Mouse (Mus musculus): ENCODE results near the gene Macrod2. TPM values are rescaled to one million over a fixed set of nuclear protein-coding genes. Genes with fewer than 3 reads are reported as not detected.

Gene Macrod2
- polyA plus RNA-seq, 1 experiment from 2014 or later: 89.4 TPM

DNA sequence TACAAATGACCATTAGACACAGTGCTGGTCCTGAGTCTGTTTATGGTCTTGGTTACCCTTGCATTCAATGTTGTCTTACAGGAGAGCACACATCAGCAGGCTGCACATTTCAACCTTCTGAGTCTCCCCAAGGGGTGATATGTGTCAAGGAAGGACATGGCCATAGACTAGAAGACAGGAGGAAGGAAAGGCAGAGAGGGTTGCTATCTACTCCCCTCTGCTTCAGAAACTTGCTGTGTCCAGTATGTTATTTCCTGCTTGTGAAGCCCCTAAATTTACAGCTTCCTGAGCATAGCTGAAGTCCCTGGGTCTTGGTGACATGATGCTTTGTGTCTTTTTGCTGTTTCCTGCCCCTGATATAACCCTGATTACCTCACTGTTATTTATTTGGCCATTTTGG, 799.4 kb downstream of the Macrod2 start:
- no peak overlapping the region for H3K9ac ChIP-seq (replicated peaks)
- H3K4me2 ChIP-seq: no peak overlapping the region
- H3K27ac ChIP-seq (replicated peaks): no peak overlapping the region
- H3K9me3 ChIP-seq (replicated peaks): no peaks in the 10 kb centered on the region
- no peaks in the 10 kb centered on the region for H3K36me3 ChIP-seq
- H3K4me3 ChIP-seq (replicated peaks): no peak overlapping the region
- H3K4me1 ChIP-seq: no peaks in the 10 kb centered on the region
- H3K27me3 ChIP-seq (replicated peaks): no peaks in the 10 kb centered on the region
- no peak for ATAC-seq (ENCODE audit: low FRiP score)

DNA sequence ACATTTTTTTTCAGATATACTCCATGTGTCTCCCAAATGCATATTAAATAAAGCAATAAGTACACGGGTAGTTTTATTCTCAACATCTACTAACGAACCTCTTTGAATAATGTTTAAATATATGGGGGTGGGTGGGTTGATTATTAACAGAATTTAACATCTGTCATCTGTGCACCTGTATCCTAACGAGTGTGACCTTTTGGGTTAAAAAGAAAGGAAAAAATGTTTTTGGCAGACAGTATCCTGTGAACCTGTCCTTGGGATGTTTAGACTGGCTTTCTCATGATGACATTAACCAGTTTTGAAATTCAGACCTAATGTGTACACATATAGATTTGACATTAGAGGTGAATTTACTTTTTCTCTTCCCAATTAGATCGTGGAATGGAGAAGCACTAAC, 805.4 kb downstream of the Macrod2 start:
- H3K27ac ChIP-seq (replicated peaks): no peak overlapping the region
- H3K9ac ChIP-seq (replicated peaks): no peak overlapping the region
- no peaks in the 10 kb centered on the region for H3K4me1 ChIP-seq
- H3K9me3 ChIP-seq (replicated peaks): no peaks in the 10 kb centered on the region
- no peak overlapping the region for H3K4me3 ChIP-seq (replicated peaks)
- 61% methylated on average over 4 of the region's 4 CpGs for WGBS
- no peak for ATAC-seq (ENCODE audit: low FRiP score)
- no peaks in the 10 kb centered on the region for H3K36me3 ChIP-seq
- no peak overlapping the region for H3K4me2 ChIP-seq
- H3K27me3 ChIP-seq (replicated peaks): no peaks in the 10 kb centered on the region

DNA sequence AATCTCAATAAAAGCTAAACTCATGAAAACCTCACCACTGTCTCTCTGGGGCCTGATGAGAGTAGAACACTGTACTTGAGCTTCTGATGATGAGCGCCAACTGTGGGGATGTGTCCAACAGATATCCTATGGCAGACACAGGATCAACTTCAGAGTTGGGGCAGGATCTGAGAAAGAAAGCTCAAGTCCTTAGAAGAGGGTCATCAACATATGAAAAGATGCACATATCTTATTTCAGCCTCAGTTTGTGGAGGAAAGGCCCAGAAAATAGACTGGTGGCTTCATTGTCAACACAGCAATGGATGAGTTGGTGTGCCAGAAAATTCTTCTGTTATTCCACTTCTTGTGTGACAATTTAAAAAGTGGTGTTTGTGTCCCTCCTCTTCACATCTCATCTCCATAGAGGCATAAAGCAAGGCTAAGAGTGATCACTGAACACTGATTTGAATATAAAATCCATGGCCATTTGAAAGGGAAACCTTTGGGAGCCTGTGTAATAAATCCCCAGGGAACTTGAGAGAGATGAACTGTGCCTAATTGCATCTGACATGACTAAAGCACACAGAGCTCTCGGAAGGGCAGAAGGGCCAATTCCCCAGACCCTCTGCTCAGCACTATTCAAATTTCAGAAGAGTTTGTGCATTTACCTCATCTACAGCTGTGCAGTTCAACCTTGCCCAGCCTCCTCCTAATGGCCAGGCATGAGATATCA, 806.4 kb downstream of the Macrod2 start:
- no peaks in the 10 kb centered on the region for H3K27me3 ChIP-seq (replicated peaks)
- H3K36me3 ChIP-seq: no peaks in the 10 kb centered on the region
- no peak overlapping the region for H3K4me3 ChIP-seq (replicated peaks)
- no peak overlapping the region for H3K9ac ChIP-seq (replicated peaks)
- no peak overlapping the region for H3K4me2 ChIP-seq
- no peak overlapping the region for H3K27ac ChIP-seq (replicated peaks)
- 55% methylated on average over 2 of the region's 2 CpGs for WGBS
- no peak for ATAC-seq (ENCODE audit: low FRiP score)
- no peaks in the 10 kb centered on the region for H3K9me3 ChIP-seq (replicated peaks)
- no peaks in the 10 kb centered on the region for H3K4me1 ChIP-seq

DNA sequence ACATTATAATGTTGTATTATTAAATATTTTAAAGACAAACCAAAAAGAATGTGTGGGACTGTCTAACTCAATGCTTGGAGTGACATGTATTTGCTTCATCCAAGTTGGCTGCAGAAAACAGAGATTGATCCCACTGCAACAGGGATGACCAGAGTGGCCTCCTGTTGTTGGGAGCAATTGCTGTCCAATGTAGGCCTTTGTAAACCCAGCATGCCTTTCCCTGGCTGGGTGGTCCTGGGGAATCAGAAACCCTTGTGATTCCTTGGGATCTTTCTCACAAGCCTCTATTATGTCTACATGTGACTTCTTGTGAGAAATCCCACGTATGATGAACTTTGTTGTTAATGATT, 806.9 kb downstream of the Macrod2 start:
- Histone ChIP-seq H3K36me3 (no peaks in the 10 kb centered on the region), H3K9me3 (replicated peaks) (no peaks in the 10 kb centered on the region), H3K4me3 (replicated peaks) (no peak overlapping the region), H3K27me3 (replicated peaks) (no peaks in the 10 kb centered on the region), H3K27ac (replicated peaks) (no peak overlapping the region), H3K9ac (replicated peaks) (no peak overlapping the region), H3K4me1 (no peaks in the 10 kb centered on the region), H3K4me2 (no peak overlapping the region)
- ATAC-seq (ENCODE audit: low FRiP score): no peak
- WGBS: 64% methylated on average over 1 of the region's 1 CpGs

DNA sequence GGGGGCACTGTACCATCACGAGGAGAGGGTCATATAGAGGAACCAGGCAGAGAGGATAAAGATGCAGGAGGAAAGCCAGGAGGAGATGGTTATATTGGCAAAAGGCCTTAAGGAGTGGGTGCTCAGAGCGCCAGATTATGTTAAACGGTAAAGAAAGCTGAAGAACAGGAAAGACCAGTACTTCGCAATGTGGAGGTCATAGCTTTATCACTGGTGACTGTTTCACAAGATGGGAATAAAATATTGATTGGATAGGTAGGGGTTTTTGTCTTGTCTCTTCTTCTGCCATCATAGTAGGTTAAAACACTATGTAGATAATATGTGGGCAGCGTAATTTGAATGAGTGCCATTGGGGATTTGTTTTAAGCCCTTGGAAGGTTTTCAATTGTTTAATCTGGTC, 816.2 kb downstream of the Macrod2 start:
- H3K4me3 ChIP-seq (replicated peaks): no peak overlapping the region
- no peaks in the 10 kb centered on the region for H3K36me3 ChIP-seq
- ATAC-seq (ENCODE audit: low FRiP score): no peak
- no peak overlapping the region for H3K27ac ChIP-seq (replicated peaks)
- WGBS: 83% methylated on average over 5 of the region's 5 CpGs
- H3K27me3 ChIP-seq (replicated peaks): no peaks in the 10 kb centered on the region
- no peak overlapping the region for H3K4me2 ChIP-seq
- H3K4me1 ChIP-seq: no peaks in the 10 kb centered on the region
- no peak overlapping the region for H3K9ac ChIP-seq (replicated peaks)
- no peaks in the 10 kb centered on the region for H3K9me3 ChIP-seq (replicated peaks)

DNA sequence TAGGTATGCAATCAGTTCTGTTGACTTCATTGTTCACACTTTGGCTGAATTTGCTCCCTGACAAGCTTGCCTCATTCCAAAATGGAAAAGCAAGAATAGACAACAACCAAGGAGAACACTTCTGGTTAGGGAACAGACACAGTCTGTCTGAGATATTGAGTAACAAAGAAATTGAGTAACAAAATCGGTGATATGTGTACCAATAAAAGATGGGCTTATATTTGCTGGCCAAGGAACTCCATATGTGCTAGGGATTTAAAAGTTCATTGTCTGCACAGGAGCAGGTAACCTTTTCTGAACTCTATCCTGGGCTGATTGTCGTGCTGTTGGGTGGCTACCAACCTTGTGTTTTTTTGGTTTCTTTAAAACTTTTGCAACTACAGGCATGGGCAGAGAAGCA, 817.2 kb downstream of the Macrod2 start:
- H3K9me3 ChIP-seq (replicated peaks): no peaks in the 10 kb centered on the region
- no peak overlapping the region for H3K4me2 ChIP-seq
- 97% methylated on average over 2 of the region's 2 CpGs for WGBS
- H3K27ac ChIP-seq (replicated peaks): no peak overlapping the region
- no peak for ATAC-seq (ENCODE audit: low FRiP score)
- H3K9ac ChIP-seq (replicated peaks): no peak overlapping the region
- no peaks in the 10 kb centered on the region for H3K36me3 ChIP-seq
- no peaks in the 10 kb centered on the region for H3K4me1 ChIP-seq
- H3K4me3 ChIP-seq (replicated peaks): no peak overlapping the region
- H3K27me3 ChIP-seq (replicated peaks): no peaks in the 10 kb centered on the region

DNA sequence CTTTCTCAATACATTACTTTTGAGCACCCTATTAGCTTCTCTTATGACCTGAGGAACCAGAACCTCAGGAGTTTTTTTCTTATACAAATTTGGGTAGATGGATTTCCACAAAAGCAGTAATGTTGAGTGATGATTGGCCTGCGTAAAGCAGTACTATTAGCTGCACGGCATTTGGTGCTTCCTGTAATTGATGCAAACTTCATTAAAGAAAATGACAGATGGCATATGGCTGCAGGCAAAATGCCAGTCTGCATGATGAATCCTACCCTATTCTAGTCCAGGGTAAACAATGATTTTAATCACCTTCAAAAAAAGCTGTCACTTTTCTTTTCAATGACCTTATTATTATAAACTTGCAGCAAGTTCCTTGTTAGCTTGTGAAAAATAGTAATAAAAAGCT, 822.4 kb downstream of the Macrod2 start:
- no peaks in the 10 kb centered on the region for H3K36me3 ChIP-seq
- H3K4me1 ChIP-seq: no peaks in the 10 kb centered on the region
- H3K9ac ChIP-seq (replicated peaks): no peak overlapping the region
- ATAC-seq (ENCODE audit: low FRiP score): no peak
- no peak overlapping the region for H3K4me2 ChIP-seq
- 24% methylated on average over 2 of the region's 2 CpGs for WGBS
- H3K4me3 ChIP-seq (replicated peaks): no peak overlapping the region
- H3K9me3 ChIP-seq (replicated peaks): no peaks in the 10 kb centered on the region
- no peaks in the 10 kb centered on the region for H3K27me3 ChIP-seq (replicated peaks)
- no peak overlapping the region for H3K27ac ChIP-seq (replicated peaks)

DNA sequence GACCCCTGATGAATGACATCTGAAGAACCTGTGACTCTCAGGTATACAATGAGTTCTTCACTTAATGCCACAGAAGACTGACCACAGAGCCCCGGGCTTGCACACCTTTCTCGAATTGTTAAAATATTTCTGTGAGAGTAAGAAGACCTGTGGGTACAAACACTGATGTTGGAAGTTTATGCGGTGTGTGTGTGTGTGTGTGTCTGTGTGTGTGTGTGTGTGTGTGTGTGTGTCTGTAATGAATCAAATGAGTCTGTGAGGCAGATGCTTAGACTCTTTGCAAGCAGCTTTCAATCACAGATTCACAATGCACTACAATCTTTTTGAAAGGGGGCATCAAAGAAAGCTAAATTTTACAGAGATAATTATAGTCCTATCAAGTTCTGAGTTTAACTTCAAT, 822.8 kb downstream of the Macrod2 start:
- 77% methylated on average over 3 of the region's 3 CpGs for WGBS
- no peaks in the 10 kb centered on the region for H3K36me3 ChIP-seq
- H3K27ac ChIP-seq (replicated peaks): no peak overlapping the region
- H3K9ac ChIP-seq (replicated peaks): no peak overlapping the region
- no peak overlapping the region for H3K4me2 ChIP-seq
- H3K4me1 ChIP-seq: no peaks in the 10 kb centered on the region
- no peaks in the 10 kb centered on the region for H3K27me3 ChIP-seq (replicated peaks)
- no peak for ATAC-seq (ENCODE audit: low FRiP score)
- H3K9me3 ChIP-seq (replicated peaks): no peaks in the 10 kb centered on the region
- no peak overlapping the region for H3K4me3 ChIP-seq (replicated peaks)

DNA sequence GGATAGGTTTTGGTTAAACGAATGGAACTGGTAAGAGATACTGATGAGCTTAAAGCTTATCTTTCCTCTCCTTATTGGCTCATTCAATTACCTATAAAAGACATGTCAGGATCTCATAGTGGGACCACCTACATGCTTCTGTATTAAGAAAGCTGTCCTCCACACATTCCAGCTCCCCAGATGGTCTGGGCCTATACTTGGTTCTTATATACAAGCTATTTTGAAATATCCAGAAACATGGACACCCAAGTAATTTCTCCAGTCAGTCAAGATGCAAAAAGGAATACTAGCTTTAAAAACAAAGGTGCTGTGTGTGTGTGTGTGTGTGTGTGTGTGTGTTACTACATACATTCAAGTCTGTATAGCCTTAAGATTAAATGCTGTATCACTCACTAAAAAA, 833.7 kb downstream of the Macrod2 start:
- no peaks in the 10 kb centered on the region for H3K36me3 ChIP-seq
- H3K4me1 ChIP-seq: peaks cover 7% of the 10 kb centered on the region; the same call in 1 of the 2 replicates
- no peak for ATAC-seq (ENCODE audit: low FRiP score)
- no peak overlapping the region for H3K4me3 ChIP-seq (replicated peaks)
- H3K9me3 ChIP-seq (replicated peaks): no peaks in the 10 kb centered on the region
- no peak overlapping the region for H3K4me2 ChIP-seq
- H3K27ac ChIP-seq (replicated peaks): no peak overlapping the region
- 100% methylated on average over 1 of the region's 1 CpGs for WGBS
- H3K9ac ChIP-seq (replicated peaks): no peak overlapping the region
- no peaks in the 10 kb centered on the region for H3K27me3 ChIP-seq (replicated peaks)

DNA sequence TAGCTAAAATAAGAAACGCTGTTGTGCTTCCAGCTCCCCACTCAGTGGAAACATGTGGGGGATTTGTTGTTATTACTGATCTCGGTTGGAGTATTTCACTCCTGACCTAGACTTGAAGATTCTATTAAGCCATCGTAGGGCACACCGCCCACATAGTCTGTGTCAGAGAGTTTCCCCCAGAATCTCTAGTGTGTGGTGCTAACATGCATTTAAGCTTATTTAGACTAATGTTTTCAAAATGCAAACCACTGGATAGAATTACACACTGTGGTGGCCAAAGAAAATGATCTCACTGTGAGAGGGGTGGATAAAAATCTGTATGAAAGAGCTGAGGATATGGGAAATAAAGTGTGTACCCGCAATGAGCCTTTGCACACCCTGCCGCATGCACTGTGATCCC, 834.7 kb downstream of the Macrod2 start:
- H3K9me3 ChIP-seq (replicated peaks): no peaks in the 10 kb centered on the region
- 81% methylated on average over 6 of the region's 6 CpGs for WGBS
- ATAC-seq (ENCODE audit: low FRiP score): no peak
- no peak overlapping the region for H3K9ac ChIP-seq (replicated peaks)
- no peak overlapping the region for H3K4me3 ChIP-seq (replicated peaks)
- no peak overlapping the region for H3K4me2 ChIP-seq
- no peaks in the 10 kb centered on the region for H3K27me3 ChIP-seq (replicated peaks)
- no peaks in the 10 kb centered on the region for H3K36me3 ChIP-seq
- H3K27ac ChIP-seq (replicated peaks): no peak overlapping the region
- peaks cover 7% of the 10 kb centered on the region; the same call in 1 of the 2 replicates for H3K4me1 ChIP-seq

DNA sequence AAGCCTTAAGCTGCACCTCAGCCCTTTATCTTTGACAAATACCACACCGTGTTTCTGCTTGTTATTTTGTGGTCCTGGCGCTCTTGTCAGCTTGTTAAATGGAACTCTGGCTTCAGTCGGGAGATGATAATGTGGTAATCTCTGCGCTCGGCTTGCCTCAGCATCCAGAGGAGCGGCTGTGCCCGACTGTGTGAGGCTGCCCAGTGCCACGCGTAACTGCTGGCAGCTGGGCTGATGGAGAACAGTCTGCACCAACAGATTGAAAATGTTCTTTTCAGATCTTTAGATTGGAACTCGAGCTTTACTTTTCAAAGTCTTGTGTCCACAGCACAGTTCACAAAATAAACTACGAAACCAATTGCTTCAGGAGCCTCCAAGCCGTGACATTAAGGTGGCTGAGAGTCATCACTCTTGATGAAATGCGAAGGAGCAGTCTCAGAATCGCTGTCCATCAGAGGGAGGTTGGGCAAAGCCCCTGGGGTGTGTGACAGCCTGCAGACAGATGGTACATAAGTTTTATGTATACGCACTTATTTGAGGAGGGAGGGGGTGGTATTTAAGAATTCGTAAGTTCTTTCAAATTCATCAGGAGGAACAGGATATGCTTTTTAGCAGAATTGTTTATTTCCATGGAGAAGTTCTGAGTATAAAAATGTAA, 836.0 kb downstream of the Macrod2 start:
- Histone ChIP-seq H3K36me3 (no peaks in the 10 kb centered on the region), H3K4me2 (peak overlapping the region; percentile 35), H3K27me3 (replicated peaks) (no peaks in the 10 kb centered on the region), H3K9me3 (replicated peaks) (no peaks in the 10 kb centered on the region), H3K27ac (replicated peaks) (no peak overlapping the region), H3K4me3 (replicated peaks) (no peak overlapping the region), H3K4me1 (peaks cover 7% of the 10 kb centered on the region; the same call in 1 of the 2 replicates), H3K9ac (replicated peaks) (no peak overlapping the region; the same call in 1 of the 2 replicates)
- WGBS: 35% methylated on average over 16 of the region's 16 CpGs
- ATAC-seq (ENCODE audit: low FRiP score): no peak

DNA sequence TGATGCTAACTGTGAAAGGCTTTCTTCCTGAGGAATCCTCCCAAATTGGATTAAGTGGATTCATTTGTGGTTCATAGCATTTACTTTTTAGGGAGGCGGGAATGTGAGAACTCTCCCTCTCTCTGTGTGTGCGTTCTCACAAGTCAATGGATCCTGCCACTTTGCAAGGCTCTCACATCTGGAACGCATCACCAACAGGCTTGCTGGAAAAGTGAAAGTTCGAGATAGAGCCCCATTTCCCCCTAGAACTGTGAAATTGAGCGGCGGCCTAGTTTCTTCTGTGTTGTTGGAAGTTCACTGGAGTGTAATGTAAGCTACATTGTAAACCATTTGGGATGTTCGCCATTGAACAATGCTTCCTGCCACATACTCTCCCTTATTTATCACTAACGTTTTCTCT, 839.2 kb downstream of the Macrod2 start:
- Histone ChIP-seq H3K4me3 (replicated peaks) (no peak overlapping the region), H3K27ac (replicated peaks) (no peak overlapping the region), H3K4me1 (peaks cover 7% of the 10 kb centered on the region; the same call in 1 of the 2 replicates), H3K27me3 (replicated peaks) (no peaks in the 10 kb centered on the region), H3K4me2 (no peak overlapping the region), H3K36me3 (no peaks in the 10 kb centered on the region), H3K9ac (replicated peaks) (no peak overlapping the region), H3K9me3 (replicated peaks) (no peaks in the 10 kb centered on the region)
- WGBS: 43% methylated on average over 8 of the region's 8 CpGs
- no peak for ATAC-seq (ENCODE audit: low FRiP score)
